Mouse (Mus musculus): ENCODE data around the gene Apool. TPM values are rescaled to one million over a fixed set of nuclear protein-coding genes. Genes with fewer than 3 reads are reported as not detected.

The Apool gene
- polyA plus RNA-seq, 1 experiment from 2014 or later: 80.3 TPM

Other genes starting within 250 kb of the Apool start
- gene 4933403O08Rik, start 72.3 kb upstream of the Apool start, polyA plus RNA-seq (2016; fragmentation: Nextera tagmentation; extraction: Ambion mirVana): not detected in 2 replicates
- gene Satl1, start 95.4 kb downstream of the Apool start, polyA plus RNA-seq (2016; fragmentation: Nextera tagmentation; extraction: Ambion mirVana): not detected in 2 replicates
- gene 2010106E10Rik, start 183.9 kb downstream of the Apool start, polyA plus RNA-seq (2016; fragmentation: Nextera tagmentation; extraction: Ambion mirVana): not detected in 2 replicates